Mouse (Mus musculus) bone marrow macrophage, adult 2 months (primary cell): Measurements from ENCODE around the gene Tmem176a.

Experiments used
- CTCF ChIP-seq: IDR thresholded peaks from 2 replicates; pipeline ENCODE4 v1.5.1; 2012; ENCODE audit warnings: low read depth, mild to moderate bottlenecking, low read length, moderate library complexity
- POLR2A ChIP-seq: IDR thresholded peaks from 2 replicates; pipeline ENCODE4 v1.6.1; 2012; ENCODE audit warnings: mild to moderate bottlenecking, low read depth, low read length, borderline replicate concordance

DNA sequence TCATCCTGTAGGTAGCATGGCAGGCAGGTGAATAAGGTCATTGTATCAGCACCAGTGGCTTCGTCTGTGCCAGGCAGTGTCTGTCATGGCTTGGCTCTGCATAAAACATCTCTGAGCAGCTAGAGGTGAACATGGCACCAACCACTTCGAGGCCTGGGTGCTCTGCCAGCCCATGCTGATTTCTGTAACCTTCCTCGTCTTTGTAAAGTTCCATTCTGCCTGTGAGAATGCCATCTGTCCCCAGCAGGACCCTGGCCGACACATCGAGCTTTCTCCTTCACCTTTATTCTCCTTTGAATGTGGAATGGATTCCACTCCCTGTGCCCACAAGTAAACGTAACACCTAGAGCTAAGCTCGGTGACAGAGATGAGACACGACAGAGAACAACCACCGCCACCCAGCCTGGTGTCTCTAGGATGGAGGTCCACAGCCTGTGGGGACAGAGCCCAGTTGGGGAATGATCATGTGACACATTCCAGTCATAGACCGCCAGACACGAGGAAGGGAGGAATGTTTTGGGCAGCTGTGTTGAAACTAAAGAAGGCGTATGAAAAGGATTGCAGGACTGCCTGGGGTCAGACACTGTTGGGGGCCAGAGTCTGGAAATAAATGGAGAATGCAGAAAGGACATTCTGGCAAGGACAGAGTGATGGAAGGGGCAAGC lies 21.0 kb downstream of the Tmem176a start:
- TF ChIP-seq CTCF, result no peak
- no peak for TF ChIP-seq POLR2A
